Mouse (Mus musculus) kidney, adult 2 months (tissue): Measurements from ENCODE around the gene Rhbdf2.

ENCODE experiments used
- CTCF ChIP-seq: fragments of 200-500 bp; conservative IDR thresholded peaks from 2 replicates; pipeline ENCODE4 v1.5.1; 2011; ENCODE audit warnings: low read depth, mild to moderate bottlenecking, control low read depth, low read length, moderate library complexity, mixed read lengths; ENCODE audit not compliant: insufficient read depth, insufficient read length
- POLR2A ChIP-seq: fragments of 200-500 bp; IDR thresholded peaks from one replicate; pipeline ENCODE4 v1.6.1; 2011; ENCODE audit warnings: low read depth, low read length, control low read depth

DNA sequence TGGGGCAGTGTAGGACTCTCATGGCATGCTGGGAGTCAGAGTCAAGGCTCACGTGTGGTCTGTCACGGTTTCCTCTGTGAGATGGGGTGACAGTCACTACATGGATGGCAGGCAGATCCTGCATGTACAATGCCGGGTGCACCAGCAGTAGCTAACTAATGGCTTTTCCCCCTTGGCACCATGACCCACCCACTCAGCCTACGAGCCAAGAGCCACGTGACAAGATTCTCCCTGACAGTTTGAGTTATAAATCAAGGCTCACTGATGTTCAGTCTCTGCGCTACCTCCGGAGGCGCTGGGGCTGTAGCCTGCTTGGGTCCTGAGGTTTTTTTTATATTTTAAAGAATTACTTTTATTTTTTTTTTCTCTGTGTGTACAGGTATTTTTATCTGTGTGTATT lies 7.3 kb downstream of the Rhbdf2 start:
- TF ChIP-seq CTCF = no peak
- TF ChIP-seq POLR2A = no peak
